Mouse (Mus musculus): ENCODE results near the gene Gm38392.
"Not testable (repeated sequence)": the region's sequence is repeated elsewhere in the genome, so short reads cannot be mapped to it uniquely, and the experiment has no call there.

Gm38392 gene

GRCm38 (mm10) chr3:88276529-88277143 lies 10.4 kb downstream of the Gm38392 start:
- no peak for DNase-seq (ENCODE audit: low read depth, low spot score)

GRCm38 (mm10) chr3:88276121-88276520 lies 10.9 kb downstream of the Gm38392 start:
- DNase-seq (ENCODE audit: low read depth, low spot score), result no peak

DNA sequence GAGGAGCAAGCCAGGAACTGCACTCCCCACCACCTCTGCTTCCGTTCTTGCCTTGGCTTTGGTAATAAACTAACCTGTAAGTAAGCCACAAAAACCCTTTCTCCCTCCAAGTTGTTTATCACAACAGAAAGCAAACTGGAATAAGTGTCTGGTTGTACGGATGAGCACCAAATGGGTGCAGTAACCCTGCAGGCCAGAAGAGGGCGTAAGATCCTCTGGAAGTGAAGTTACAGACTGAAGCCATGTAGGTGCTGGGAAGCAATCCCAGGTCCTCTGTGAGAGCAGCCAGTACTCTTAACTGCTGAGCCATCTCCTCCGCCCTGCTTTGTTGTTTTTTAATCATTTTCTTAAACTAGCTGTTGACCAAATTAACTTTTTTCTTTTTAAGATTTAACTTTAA lies 13.0 kb downstream of the Gm38392 start:
- no peak for DNase-seq (ENCODE audit: low read depth, low spot score)

DNA sequence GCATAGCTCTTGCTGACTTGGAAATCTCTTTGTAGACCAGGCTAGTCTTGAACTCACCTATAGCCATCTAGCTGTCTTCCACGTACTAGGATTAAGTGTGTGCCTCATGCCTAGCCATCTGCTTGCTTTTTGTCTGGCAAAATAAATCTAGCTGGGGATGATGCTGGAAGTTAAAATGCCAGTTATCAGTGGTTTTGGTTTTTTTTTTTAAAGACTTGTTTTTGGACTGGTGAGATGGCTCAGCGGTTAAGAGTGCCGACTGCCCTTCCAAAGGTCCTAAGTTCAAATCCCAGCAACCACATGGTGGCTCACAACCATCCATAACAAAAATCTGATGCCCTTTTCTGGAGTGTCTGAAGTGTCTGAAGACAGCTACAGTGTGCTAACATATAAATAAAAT lies 15.2 kb downstream of the Gm38392 start:
- no peak for DNase-seq (ENCODE audit: low read depth, low spot score)

DNA sequence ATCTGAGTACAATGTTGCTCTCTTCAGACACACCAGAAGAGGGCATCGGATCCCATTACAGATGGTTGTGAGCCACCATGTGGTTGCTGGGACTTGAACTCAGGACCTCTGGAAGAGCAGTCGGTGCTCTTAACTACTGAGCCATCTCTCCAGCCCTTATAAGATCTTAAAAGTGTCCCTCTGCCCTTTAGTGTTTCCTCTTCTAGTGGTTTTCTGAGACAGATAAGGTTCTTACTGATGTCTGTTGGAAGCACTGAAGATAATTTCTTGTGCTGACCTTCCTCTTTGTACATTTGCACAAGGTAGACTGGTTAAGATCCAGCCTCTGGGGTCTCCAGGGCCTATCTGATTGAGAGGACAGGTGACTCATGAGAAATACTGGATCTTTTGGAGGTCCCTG lies 15.7 kb downstream of the Gm38392 start:
- DNase-seq (ENCODE audit: low read depth, low spot score), result not testable (repeated sequence)

DNA sequence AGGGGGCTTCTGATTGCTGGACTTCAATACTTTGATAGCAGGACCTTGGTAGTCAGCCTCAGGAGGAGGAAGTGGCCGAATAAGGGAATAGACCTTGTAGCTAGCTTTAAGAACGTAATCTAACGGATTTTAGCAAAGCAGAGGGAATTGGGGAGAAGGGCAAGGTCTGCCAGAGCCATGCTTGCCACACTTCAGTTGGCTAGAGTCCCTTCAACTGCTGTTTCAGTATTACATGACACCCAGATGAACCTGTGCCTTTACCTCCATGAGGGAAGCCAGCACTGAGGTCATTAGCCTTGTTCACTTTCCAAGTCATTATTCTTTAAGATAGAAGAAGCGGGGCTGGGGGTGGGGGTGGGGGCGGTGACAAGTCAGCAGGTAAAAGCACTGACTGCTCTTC lies 18.0 kb downstream of the Gm38392 start:
- DNase-seq (ENCODE audit: low read depth, low spot score), result no peak

DNA sequence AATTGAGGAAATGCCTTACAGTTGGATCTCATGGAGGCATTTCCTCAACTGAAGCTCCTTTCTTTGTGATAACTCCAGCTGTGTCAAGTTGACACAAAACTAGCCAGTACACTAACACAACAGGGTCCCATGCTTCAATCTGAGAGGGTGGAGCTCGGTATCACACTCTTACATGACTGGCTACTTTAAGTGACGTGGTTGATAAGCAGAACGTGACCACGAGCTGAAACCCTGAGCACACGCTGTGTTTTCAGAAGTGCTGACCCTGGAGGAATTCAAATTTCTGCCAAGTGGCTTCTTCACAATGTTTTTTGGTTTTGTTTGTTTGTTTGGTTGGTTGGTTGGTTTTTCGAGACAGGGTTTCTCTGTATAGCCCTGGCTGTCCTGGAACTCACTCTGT lies 19.0 kb downstream of the Gm38392 start:
- DNase-seq (ENCODE audit: low read depth, low spot score), result not testable (repeated sequence)

GRCm38 (mm10) chr3:88262346-88262745 lies 24.7 kb downstream of the Gm38392 start:
- no peak for DNase-seq (ENCODE audit: low read depth, low spot score)

DNA sequence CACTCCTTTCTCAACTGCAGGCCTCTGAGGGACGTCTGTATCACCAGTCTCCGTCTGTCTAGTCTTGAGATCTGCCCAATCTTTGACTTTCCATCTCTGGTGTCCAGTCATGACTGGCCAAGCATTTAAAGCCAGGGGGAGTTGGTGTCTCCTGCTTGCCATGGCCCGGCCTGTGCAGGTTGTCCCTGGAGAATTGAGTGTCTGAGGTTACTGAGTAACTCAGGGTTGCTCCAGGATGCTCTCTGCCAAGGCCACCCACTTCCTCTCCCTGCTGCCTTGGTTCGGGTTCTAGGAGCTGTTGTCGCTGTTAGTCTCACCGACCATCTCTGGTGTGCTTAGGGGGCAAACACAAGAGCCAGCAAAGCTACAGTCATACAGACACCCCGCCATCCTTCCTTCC lies 30.6 kb downstream of the Gm38392 start:
- DNase-seq (ENCODE audit: low read depth, low spot score), result no peak

DNA sequence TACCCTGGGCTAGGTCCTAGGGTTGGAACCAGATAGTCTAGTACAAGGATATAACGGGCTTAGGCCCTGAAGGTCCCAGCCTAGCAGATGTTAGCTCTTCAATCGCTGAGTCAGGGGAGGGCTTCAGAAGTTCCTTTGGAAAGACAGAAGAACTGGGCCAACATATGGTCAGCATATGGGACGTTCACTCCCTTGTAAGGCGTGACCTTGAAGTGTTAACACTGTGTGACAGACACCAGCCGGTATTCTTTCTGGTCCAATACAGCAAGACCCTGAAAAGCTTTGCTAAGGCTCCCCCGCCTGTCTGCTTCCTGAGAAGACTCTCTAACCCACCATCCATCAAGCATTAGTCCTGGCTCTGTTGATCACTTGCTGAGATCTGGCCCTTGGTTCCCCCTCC lies 31.1 kb downstream of the Gm38392 start:
- DNase-seq (ENCODE audit: low read depth, low spot score), result no peak

DNA sequence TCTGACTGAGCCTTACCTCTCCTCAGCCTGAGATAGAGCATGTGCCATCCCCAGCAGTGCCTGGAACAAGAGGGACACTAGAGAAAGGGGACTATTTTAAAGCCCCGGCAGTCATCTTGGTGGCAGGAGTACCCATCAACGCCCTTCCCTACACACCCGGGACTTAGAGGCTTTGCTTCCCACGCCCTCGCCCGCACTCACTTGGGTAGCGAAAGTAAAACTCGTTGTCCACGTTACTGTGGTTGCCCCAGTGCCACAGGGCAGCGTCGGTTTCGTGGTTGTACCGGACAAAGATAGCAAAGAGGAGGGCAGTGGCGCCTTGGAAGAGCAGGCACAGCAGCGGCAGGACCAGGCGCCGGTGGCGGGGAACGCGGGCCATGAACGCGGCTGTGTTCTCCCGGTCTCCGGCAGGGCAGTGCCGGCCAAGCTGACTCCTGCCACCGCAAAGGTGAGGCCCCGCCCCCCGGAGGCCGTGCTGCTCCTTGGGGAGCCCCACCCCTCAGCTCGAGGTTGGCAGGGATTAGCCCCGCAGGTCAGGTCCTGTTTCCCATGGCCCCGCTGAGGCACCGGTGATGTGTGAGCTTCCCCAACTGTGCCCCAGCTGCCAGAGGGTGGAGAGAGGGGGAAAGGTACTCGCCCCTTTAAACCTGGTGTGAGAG lies 32.6 kb downstream of the Gm38392 start, which contains the start of gene Rhbg:
Rhbg (minus strand) TSS at position 442 of the 659 bp plus-strand sequence.
- DNase-seq (ENCODE audit: low read depth, low spot score), result no peak

GRCm38 (mm10) chr3:88252739-88253138 lies 34.3 kb downstream of the Gm38392 start:
- DNase-seq (ENCODE audit: low read depth, low spot score), result no peak

- DNase-seq (ENCODE audit: low read depth, low spot score), result no peak
These were observed 38.6 kb downstream of the Gm38392 start for GRCm38 (mm10) chr3:88248406-88248805.

DNA sequence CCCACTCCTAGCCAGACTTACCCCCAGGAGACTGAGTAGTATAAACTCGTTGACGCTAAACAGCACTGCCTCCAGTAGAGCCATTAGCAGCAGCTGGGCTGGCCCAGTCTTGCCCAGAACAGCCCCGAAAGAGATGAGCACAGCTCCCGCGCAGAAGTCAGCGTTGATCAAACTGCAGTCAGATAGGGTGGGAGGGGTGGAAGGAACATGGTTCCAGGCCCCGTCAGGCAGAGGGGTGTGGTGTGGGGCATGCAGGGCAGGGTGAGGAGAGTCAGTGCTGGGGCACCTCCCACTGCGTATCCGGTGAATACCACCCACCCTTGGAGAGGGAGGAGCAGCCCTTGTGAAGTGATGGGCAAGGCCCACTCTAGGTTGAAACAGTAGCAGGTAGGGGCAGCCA lies 39.3 kb downstream of the Gm38392 start:
- no peak for DNase-seq (ENCODE audit: low read depth, low spot score)

- no peak for DNase-seq (ENCODE audit: low read depth, low spot score)
These were observed 41.2 kb downstream of the Gm38392 start for GRCm38 (mm10) chr3:88245811-88246210.

GRCm38 (mm10) chr3:88244071-88244470 lies 42.9 kb downstream of the Gm38392 start:
- peak; percentile 61 for DNase-seq (ENCODE audit: low read depth, low spot score)

- DNase-seq (ENCODE audit: low read depth, low spot score), result peak; percentile 78
These were observed 44.5 kb downstream of the Gm38392 start for GRCm38 (mm10) chr3:88242531-88242930.

DNA sequence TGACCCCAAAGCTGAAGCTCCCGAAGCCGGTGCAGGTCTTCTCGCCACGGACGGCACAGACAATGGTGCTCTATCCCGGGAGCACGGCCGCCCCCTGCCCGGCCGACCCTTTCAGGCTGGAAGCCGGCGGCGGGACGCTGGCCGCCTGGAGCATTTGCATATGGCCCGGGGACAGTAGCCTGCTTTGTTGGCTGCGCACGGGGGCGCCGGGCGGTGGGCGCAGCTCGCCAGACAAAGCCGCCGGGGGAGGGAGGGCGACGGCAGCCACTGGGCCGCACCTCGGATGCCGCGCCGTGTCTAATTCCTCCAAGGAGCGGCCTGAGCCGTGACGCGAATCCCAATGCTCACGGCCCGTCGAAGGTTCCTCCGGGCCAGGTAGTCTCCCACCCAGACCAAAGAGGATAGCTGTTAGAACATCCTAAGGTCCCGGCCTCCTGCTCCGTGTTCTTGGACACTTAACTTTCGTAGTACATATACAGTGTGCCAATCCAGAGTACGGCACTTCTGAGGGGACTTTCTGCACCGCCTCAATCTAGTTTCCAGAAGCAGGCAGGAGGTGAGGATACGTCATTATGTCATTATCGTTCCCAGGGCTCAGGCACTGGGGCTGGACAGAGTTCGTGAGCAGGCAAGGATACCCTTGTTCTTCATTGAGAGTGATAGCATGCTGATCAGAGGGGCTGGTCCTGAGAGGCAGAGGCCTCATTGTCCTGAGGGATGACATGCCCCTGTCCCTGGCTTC lies 45.8 kb downstream of the Gm38392 start:
- DNase-seq (ENCODE audit: low read depth, low spot score), result no peak

DNA sequence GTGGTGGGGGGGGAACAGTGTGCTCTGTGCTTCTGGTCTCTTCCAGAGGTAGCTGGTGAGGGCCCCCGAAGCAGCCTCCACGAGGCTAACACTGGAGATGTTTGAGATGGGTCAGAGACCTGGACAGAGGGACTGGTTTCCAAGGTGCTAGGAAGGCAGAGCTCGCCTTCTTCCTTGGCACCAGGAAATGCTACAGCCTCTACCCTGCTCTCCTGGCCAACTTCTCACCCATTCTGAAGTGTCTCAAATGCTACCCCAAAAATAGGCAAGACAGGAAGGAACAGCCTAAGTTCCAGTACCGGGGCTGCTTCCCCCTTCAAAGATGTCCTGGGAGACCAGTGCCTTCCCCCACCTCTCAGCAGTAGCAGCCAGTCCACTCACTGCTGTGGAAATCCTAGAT lies 47.6 kb downstream of the Gm38392 start:
- no peak for DNase-seq (ENCODE audit: low read depth, low spot score)

- DNase-seq (ENCODE audit: low read depth, low spot score), result no peak
These were observed 48.1 kb downstream of the Gm38392 start for GRCm38 (mm10) chr3:88238866-88239391.

DNA sequence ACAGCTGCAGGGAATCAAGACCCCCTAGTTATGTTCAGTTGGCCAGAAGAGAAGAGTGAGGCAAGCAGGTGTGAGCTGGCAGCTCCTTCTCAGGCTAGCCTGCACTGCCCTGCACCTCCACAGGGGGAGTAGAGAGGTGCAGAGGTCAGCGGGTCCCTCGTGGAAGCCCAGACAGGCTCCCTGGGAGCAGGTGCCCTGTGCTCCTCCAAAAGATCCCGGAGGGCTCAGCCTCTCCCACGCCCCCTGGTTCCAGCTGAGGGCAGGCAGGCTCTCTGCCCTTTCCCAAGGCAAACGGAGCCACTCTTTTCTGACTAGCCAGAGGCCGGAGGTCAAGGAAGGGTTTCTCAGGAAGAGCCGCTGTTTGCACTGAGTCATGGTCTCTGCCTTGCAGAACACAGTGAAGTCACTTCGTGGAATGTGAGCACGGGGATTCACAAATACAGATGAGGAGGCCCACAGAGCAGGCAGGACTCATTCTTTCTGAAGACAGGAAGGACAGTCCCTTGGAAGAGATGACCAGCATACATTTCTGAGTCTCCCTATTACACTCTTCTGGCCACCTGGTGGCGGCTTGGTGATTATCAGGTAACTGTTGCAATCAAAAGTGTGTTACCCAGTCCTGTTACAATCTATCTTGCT lies 49.3 kb downstream of the Gm38392 start:
- DNase-seq (ENCODE audit: low read depth, low spot score), result no peak

DNA sequence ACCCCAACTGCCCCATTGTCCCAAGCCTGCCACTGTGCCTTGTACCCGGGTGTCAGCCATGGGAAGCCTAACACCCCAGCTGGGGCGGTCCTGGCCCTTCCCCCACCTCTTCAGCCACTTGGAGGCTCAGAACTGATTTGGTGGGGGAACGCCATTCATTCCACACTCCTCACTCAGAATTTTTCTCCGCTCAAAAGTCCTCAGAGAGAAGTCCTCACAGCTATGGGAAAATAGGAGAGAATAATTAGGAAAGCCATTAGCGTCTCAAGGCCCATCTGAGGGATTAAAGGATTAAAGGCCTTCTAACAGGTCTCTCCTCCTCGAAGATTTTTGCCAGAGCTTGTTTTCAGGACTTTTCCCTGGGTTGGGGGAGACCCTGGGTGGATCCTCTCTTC lies 49.9 kb downstream of the Gm38392 start:
- DNase-seq (ENCODE audit: low read depth, low spot score), result no peak

Data from retina, postnatal 7 days (tissue).